Mouse (Mus musculus) layer of hippocampus, adult 9-10 months (tissue): ENCODE measurements around the gene Aig1.

Source experiments
- DNase-seq: peaks from one replicate; pipeline ENCODE4 v3.0.0; 2022; ENCODE audit warnings: low spot score

Aig1 gene

DNA sequence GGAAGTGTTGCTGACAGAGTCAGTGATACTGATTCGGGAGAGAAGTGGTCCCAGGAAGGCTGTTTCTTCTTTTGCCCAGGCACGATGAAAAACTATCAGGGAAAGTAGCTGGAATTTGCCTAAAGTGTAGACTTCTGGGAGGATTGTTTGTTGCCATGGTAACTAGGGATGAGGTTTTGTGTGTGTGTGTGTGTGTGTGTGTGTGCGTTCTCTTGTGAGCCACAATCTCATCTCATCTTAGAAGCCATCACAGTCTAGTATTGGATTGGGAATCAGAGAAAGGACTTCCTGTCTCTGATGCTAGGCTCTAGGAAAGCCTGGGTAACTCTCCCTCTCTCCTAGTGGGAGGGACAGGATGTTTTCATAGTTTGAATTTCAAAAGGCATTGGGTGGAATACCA lies 237.0 kb downstream of the Aig1 start:
- DNase-seq, result no peak

DNA sequence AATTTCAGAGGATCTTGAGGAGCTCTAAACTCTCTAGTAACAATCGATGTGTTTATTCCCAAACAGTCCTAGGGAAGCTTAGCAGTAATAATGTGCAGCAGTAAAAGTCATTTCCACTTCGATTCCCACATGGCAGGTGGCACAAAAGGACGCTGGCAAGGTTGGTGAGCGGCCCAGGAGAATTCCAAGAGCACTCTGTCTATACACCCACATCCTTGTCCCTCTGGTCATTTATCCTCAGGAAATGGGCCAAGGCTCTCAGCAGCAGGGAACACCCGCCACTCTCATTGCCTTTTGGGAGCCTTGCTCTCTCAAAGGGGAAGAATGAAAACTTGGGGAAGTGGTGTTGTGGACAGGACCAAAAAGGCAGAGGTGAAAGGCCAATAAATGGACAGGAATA lies 245.0 kb downstream of the Aig1 start:
- no peak for DNase-seq

DNA sequence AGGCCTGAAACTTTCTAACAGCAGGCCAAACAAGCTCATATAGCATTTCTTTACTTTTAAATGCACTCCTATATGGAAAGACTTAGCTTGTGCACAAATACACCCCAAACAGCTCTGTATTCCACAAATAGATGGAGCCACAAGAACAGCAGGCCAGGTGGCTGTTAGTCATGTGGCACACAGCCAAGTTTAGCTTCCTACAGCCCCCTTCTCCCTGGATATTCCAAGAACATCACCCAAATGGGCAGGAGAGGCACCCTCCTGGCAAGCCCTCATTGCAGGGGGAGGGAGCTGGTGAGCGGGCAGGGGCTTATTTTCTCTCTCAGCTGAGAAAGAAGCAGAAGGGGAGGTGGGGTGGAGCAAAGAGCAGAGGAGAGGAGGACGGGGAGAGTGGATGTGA lies 267.9 kb downstream of the Aig1 start:
- DNase-seq, result no peak

DNA sequence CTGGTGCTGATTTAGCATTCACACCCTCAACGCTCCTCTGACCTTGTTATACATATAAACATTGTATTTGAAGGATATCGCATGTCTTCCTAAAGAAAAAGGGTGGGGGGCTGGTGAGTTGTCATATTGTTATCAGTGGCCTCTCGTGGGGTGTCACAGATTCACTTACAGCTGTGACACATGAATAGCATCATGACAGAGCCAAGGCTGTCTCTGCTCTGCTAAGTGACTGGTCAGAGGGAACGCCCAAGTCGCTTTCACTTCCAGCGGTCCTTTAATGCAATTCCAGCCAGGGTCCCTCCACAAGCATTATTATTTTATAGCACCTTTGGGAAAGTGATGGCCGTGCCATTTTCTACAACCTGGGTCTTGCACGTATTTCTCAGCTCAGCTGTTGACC lies 271.3 kb downstream of the Aig1 start:
- DNase-seq, result no peak
